Mouse (Mus musculus): ENCODE measurements around the gene Pif1.

Gene Pif1

DNA sequence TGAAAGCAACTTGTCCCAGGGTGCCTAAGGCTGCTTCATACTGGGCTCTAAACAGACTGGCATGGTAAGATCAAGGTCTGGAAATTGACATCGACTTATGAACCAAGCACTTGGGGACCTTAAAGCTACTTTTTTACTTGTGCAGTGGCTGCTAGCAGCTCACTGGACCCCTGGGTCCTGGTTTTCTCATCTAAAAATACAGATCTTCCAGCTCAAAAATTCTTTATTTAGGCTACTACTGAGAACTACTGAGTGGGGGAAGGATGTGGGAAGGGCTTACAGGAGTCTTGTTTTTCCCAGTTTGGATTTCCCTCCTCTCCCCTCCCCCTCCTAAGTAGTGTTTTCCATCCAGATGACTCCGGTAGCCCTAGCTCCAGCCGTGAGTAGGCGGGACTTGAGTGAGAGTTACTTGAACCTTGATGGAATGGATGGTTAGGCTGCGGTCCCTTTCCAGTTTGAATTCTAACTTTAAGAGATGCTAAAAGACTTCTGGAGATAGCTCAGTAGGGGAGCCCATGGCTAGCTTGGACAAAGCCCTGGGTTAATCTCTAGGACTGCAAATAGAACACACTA lies 54.0 kb downstream of the Pif1 start:
- DNase-seq (ENCODE audit: low spot score): no peak

DNA sequence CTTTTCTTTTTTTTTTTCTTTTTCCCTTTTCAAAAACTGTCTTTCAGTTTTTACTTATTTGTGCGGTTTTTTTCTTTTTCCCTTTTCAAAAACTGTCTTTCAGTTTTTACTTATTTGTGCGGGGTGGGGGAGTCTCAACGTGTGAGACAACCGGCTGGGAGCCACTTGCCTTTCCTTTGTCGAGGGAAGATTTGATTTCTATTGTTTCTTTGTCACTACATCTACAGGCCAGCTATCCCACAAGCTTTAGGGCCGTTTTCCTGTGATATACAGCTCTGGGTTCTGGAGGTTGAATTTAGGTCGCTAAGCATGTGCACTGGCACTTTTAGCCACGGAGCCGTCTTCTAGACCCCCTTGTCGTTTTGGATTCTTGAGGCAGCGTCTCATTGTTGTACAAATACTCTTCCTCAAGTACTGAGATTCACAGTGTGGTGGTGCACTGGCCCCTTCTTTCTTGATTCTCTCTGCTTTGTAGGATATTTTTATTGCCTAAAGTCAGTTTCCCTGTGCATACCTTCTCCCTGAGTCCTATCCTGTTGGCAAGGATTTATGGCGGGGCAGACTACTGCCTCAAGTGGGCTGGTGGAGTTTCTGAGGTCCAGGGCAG lies 54.6 kb downstream of the Pif1 start:
- no peak for DNase-seq (ENCODE audit: low spot score)

DNA sequence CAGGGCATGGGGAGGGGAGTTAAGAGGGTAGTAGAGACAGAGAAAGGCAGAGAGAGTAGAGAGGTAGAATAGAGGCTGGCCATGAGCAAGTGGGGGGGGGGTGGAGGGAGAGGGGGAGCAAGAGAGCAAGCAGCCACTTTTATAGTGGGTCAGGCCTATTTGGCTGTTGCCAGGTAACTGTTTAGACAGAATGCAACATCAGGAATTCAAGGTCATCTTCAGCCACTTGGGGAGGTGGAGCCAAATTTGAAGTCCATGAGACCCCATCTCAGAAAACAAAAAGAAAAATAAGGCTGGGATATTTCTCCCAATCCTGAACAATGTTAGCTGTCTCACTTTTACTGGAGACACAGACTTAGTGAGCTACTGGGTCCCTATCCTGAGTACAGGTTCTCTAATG lies 55.6 kb downstream of the Pif1 start:
- DNase-seq (ENCODE audit: low spot score): no peak

DNA sequence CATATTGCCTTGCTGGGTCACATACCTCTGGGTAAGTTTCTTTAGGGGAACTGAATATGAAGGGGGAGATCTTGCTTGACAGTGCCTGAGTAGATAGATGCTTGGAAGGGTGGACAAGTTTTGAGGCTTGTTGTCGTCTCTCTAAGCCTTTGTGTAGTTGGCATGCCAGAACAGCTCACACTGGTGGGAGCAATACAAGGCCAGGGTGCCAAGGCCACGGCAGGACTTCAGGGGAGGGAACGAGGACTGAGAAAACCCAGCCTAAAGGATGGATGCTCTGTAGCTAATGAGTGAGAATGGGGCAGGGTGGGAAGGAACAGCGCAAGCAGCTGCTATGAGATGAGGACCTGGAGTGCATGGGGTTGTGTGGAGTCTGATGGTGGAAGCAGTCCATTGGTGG lies 58.0 kb downstream of the Pif1 start:
- DNase-seq (ENCODE audit: low spot score): no peak
